Mouse (Mus musculus) cerebellum, postnatal 36 days (tissue): ENCODE measurements around the gene Mxra7.
A peak's percentile ranks its signal among the peaks of the same experiment; 100 is the strongest.
"Not testable (repeated sequence)": the region's sequence is repeated elsewhere in the genome, so short reads cannot be mapped to it uniquely, and the experiment has no call there.

ENCODE experiments used
- DNase-seq, 2 experiments: peaks; one replicate each; pipeline ENCODE4 v3.0.0; 2021 to 2022; ENCODE audit warnings: mixed read lengths in 2 of 2

Gene Mxra7

DNA sequence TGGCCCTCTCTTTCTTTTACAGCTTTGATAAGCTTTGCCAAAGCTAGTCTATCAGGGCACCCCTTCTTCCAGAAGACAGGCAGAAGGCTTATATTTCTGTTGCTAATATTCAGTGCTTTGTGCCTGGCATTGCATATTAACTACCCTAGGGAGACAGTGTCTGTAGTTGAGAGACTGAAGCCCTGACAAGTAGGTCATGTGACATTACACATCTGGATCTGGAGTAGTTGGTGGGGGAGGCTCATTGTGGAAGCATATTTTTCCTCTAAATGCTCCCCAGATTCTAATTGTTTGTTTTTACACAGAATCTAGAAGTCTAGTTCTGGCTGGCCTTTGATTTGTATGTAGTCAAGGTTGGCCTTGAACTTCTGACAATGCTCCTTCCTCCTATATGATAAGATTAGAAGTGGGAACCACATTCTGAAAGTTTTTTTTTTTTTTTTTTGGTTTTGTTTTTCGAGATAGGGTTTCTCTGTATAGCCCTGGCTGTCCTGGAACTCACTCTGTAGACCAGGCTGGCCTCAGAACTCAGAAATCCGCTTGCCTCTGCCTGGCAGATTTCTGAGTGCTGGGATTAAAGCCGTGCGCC, 18.8 kb upstream of the Mxra7 start:
- DNase-seq = no peak

DNA sequence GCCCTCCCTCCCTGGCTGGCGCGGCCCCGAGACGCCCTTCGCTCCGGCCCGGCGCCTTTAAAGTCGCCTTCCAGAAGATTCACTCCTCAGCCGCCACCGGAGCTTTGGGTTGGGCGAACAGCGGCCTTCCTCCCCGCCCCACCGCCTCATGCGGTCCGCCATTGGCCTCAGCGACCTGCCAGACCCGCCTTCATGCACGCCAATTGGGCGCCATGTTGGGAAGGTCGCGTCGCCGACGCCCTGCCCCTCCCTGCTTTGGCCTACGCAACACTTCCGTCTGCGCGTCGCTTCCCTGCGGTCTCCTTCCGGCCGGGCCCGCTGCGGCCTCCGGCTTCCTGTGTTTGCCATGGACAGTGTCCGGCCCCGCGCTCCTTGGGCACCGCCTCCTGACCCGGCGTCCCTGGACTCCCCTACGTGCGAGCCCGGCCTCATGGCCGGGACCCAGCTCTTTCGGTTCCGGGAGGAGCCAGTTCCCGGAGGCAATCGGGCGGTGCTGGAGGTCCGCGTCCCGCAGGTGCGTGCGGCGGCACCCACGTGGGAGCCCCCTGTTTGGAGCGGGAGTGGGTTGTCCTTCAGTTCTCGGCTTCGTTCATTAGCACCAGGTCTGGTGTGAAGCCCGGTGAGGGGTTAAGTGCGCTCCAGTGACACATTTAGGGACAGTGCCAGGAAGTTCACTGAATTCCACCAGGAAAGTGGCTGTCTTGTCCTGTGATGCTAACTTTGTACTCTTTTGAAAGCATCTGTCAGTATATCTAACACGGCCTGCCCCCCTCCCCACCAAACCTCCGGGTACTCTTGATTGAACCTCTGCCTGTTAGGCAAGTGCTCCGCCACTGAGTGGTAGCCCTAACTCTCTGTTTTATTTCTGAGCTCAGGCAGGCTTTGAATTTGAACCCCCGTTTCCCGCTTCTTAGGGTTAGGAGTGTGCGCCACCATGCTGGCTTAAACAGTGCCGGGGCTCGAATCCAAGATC, 15.7 kb upstream of the Mxra7 start, which contains the start of the genes Mettl23 and Jmjd6:
TSS of gene Mettl23 (plus strand) at position 18 of the 973 bp plus-strand sequence.
TSS of gene Jmjd6 (minus strand) at position 189 of the 973 bp plus-strand sequence.
- peak; percentile 96 to 98 for DNase-seq

DNA sequence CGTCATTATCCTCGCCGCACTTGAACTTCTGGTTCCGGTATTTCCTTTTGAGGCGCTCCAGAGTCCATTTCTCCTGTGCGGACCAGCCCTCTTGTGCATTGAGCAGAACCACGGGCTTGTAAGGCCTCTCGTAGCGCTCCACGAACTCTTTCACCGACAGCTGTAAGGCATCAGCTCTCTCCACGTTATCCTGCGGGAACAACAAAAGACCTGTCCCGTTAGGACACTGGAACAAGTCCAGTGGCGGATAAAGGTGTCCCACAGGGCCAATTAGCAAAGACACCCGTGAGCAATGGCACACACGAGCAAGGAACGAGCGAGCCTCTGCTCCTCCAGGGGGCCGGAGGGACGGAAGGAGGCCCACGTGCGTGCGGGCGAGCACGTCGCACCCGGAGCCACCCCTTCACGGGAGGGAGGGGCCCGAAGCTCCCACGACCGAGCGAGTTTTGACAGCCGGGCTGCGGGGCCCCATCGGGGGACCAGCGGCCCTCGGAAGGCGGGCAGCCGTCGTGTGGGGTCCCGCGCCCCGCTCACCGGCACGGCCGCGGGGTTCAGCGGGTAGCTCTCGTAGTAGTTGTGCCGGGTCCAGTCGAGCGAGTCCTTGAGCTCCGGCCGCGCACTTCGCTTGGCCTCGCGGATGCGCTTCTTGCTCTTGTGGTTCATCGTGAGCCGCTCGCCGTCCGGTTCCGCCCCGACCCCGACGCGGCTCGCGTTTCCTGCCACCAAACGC, 14.8 kb upstream of the Mxra7 start:
- DNase-seq = peak; percentile 68 to 73

DNA sequence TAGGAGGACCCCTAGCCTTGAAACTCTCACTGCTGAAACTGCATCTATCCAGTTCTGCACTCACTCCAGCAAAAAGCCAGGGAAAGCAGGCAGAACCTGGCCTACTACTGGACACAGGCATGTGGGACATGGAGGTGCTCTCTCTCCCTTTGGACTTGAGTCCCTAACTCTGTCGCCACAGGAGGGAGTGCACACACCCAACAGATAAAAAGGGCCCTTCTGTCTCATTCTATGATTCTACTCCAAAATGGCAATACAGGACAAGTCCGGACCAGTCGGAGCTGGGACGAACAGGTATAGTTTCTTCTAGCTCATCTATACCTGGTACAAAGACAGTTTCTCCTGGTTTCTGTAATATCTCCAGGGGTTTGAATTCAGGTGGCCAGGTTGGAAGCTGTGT, 12.9 kb upstream of the Mxra7 start:
- no peak for DNase-seq

DNA sequence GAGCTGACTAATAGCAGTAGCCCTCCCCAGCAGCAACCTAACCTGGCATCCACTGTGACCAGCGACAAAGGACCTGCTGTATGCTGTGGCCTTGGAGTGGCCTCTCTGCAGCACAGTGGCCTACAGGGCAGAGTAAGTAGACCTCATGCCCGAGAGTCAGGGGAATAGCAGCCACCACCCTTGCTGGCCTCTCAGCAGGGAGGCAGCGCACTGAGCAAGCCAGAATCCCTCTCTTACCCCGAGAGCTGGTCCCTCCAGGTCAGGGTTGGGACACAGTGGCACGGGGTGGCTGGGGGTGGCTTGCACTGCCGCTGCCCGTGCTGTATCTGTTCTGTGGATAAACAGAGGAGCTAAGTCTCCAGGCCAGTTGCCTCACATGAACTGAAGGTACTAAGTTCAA, 11.8 kb upstream of the Mxra7 start:
- DNase-seq = no peak

DNA sequence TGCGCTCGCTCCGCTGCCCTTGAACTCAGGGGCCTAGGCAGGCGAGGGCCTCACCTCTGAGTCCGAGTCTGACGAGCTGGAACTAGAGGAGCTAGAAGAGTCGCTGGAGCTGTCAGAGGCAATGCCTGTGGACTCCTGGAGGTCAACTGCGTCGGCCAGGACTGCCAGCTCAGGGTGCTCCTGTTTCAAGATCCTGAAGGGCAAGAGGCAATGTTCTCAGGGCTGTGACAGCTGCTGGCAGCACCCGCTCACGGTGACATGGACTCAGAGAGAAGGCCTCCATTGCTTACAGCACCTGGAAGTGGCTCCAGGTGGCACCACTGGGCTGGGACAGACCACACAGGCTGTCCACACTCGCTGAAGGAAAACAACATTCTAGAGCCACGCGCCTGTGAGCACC, 11.1 kb upstream of the Mxra7 start:
- DNase-seq = no peak

DNA sequence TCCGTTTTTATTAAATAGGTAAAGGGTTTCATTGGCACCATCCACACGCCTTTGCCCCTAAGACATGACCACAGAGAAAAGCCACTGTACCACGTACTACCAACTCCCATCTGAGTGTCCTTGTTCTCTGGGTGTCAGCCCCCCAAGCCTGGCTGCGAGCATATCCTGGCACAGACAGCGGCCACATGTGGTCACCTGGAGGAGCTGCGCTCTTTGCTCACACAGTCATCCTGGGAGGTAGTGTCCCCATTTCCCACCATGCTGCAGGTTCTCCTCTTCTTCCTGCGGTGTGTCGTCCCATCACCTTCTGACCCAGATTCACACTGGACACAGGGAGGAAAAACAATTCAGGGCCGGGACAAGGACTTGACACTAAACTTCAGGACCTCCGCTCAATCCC, 9.6 kb upstream of the Mxra7 start:
- DNase-seq = no peak

DNA sequence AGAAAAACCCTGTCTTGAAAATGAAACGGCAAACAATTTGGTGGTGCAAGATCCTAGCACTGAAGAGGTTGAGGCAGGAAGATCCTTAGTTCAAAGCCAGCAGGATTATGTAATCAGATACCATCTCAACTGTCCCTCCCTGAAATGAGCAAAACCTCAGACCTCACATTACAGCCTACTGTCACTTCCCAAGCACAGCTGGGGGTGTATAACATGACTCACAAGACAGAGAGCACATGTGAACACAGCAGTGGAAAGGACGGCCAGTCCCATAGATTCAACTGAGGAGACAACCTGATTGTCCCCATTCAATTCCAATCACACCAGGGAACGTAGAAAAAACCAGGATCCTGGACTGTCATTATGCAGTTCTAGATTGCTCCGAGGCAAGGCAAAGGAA, 8.4 kb upstream of the Mxra7 start:
- DNase-seq = no peak

DNA sequence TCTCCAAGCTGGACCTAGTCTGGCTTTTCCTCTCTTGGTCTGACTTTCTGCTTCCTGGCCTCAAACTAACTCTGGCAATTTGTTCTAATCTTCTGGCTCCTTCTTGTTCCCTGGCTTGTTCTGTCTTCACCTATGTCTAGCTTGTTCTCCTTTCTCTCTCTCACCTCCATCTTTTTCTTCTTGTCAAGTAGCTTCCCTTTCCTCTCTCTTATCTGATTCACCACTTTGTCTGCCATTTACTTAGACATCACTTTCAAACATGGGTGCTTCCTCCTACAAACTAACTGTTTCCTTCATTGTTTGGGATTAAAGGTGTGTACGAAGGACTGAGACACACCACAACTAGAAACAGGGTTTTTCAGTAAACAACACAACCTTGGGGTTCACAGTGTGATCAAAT, 7.1 kb upstream of the Mxra7 start:
- DNase-seq = no peak

DNA sequence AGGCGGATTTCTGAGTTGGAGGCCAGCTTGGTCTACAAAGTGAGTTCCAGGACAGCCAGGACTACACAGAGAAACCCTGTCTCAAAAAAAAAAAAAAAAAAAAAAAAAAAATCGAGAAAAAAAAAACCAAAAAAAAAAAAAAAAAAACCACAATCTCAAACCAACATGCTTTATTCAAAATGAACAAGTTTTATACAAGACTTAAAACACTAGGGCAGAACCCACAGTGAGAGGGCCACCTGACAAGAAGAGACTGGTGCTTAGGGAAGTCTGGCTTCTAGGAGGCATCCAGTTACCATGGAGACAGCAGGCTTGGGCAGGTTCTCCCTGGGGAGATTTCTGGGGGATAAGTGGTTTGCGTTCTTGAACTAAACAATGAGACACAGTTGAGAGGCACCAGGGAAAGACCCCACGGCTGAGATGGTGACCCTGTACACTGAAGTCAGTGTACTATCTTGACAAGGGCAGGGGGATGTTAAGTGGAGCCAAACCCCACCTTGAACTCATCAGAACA, 4.4 kb upstream of the Mxra7 start:
- DNase-seq = no peak

DNA sequence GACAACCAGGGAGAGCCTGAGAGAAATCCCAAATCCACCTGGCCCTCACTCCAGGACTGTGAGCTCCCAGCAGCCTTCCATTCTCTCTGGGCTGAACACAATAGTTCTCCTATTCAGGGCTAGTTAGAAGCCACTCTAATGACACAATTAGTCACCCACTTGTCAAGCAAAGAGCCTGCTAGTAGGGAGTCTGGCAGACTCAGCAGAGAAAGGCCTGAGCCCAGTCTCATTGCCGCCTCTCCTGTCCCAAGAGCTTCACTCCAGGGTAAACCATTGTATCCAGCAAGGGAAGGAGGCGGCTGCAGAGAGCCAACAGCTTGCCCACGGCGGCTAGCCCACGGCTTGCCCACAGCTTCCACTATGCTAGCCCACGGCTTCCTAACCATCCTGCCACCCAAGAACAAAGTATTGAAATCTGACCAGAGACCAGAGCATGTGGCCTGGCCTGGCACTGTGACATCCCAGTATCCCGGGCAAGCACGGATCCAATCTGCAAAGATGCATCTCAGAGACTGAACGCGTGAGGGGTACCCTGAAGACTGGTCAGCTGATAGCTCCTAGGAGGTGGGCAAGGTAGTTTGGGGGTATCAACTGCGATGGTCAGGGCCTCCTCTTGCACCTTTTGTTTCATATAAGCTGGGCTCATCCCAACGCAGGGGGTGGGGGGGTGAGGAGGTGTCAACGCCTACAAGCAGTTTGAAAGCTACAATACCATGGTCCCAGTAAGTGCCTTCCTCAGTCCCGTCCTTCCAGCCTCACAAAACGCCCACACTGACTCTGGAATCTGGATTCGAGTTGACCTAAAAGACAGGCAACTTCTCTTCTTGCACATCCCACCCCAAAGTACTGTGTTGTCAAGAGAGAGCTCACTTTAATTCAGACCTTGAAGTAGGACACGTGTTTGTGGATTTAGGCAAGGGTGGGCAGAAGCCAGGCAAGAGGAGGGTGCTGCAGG, 1.0 kb downstream of the Mxra7 start:
- no peak for DNase-seq

DNA sequence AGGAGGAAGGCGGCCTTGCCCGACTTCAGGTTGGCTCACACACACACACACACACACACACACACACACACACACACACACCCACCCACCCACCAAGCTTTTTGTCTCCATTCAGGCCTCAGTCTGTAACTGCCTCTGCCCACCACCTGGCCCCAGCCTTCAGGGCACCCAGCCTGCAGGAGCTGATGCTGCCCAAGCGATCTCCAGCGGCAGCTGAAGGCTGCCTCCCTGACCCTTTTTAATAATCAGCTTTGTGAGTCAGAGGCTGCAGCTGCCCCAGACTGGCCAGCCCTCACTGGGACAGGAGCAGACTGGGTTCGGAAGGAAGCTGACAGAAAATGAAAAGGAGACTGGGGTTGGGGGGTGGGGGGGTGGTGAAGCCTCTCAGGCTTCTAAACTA, 2.6 kb downstream of the Mxra7 start:
- no peak for DNase-seq

DNA sequence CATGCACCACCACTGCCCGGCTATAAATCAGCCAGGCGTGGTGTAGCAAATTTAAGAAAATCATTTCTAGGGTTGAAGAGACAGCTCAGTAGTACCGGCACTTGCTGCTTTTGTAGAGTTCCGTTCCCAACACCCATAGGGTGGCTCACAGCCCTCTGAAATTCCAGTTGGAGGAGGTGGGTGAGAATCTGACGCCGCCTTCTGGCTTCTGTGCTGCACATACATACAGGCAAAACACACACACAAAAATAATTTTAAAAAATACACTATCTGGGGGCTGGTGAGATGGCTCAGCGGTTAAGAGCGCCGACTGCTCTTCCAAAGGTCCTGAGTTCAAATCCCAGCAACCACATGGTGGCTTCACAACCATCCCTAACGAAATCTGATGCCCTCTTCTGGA, 4.0 kb downstream of the Mxra7 start:
- not testable (repeated sequence) for DNase-seq

DNA sequence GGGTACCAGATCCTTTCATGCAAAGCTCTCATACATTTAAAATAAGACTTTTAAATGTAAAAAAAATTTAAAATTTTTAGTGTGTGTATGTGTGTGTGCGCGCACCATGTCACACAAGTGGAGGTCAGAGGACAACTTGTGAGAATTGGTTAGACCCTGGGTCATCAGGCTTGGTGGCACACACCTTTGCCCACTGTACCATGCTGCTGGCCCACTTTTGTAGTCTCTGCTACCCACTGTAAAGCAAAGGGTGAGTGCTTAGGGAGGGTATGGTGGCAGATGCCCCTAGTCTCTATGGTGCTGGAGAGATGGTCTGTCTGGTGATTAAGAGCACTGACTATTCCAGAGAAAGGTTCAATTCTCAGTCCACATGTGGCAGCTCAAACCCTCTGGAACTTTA, 4.6 kb downstream of the Mxra7 start:
- DNase-seq = no peak

DNA sequence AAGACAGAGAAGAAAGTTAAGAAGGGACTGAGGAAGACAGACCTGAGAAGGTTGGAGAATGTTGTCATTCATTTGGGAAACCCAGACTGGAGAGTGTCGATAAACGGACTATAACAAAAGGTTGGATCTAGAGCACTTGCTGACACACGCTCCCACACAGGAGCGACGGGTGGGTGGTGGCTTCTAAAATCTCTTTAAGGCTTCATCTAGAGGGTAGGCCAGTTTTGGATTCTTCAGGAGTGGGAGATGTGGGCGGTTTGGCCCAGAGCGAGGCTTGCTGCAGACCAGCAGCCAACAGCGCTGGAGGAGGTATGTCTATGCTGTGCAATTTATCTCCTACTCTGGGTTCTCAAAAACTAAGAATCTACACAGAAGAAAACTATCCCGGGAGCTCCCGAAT, 5.2 kb downstream of the Mxra7 start:
- no peak for DNase-seq

DNA sequence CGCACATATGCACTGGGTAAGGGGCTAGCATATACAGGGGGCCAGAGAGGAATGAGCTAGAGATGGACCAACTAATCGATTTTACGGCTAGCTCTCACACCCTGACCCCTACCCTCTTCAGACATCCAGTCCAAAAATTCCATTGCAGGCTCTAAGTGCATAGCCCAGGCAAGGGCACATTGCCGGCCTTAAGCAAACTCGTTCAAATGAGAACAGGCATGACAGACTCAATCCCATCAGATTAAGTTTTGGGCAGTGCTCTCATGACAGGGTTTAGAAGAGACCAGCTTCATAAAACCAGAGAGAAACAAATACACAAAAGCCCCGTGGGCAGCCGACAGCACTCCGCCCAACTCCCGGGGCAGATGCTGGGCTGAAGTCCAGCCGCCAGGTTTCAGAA, 5.6 kb downstream of the Mxra7 start:
- no peak for DNase-seq

DNA sequence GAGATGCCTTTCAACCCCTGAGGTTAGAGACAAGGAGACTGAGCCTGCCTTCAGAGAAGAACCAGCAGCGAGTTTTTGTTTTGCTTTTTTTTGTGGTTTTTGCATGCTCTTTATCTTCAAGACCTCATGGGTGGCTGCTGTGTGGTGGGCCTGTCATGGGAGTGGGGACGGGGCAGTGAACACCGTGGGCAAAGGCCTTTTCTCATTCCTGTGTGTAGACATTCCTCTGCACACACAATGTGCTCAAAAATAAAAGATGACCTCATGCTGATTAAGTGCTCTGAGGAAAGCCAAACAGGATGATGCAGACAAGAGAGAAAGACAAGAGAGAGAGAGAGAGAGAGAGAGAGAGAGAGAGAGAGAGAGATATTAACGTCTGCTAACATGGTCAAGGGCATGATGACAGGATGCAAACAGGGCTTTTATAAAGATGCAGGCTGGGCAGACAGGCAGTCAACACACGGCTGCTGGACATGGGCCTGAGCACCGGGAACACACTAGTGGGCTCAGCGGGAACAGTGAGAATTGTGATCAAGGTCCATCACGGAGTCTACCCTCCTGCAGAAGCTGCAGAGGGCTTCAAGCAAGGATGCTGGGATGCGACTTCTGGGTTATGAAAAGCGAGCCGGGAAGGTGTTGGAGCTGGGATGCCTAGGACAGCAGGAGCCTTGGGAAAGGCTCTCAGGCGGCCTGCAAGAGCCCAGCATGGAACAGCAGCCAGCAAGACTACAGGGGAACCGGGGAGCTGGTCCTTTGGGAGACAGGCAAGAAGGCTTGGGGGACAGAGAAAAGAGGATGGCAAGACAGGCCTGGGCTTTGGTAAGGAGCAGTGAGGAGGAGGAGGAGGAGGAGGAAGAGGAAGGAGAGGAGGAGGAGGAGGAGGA, 6.5 kb downstream of the Mxra7 start:
- DNase-seq = no peak

DNA sequence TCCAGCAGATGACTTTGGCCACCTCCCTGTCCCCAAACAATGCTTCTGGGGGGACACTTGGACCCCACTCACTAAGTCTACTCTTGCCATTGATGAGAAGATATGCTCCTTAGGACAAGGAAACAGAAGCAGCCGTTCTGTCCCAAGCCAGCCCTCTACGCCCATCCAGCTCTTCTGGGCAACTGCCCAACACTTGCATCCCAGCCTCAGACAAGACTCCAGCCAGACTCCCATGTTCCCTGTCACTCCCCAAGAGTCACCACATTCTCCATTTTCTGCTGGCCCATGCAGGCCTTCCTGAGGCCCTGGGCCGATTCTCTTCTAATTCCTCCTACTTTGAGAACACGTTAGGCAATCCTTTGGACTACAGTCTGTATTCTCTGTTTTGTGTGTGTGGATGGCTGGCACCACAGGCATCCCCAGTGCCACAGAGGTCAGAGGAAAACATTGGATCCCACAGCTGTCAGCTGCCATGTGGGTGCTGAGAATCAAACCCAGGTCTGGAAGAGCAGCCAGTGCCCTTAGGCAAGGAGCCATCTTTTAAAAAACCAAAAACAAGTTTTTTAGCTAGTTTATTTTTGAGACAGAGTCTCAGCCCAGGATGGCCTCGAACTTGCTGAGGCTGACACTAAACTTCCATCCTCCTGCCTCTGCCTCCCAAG, 7.8 kb downstream of the Mxra7 start:
- no peak for DNase-seq

DNA sequence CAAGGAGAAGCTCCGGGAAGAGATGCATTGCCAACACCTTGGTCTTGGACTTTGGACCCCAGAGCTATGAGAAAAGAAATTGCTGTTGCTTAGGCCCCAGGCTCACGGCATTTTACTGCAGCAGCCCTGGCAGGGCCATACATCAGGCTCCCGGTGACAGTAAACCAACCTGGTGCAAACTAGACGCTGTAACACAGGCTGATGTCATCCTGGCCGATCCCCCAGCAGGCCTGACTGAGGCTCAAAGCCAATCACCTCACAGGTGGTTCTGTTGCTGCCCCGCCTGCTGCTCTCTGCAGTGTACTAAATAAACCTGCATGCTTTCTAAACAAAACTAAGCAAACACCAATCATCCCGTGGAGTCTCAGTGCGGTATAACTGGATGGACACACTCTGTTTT, 9.1 kb downstream of the Mxra7 start:
- peak; percentile 45 to 60 for DNase-seq

DNA sequence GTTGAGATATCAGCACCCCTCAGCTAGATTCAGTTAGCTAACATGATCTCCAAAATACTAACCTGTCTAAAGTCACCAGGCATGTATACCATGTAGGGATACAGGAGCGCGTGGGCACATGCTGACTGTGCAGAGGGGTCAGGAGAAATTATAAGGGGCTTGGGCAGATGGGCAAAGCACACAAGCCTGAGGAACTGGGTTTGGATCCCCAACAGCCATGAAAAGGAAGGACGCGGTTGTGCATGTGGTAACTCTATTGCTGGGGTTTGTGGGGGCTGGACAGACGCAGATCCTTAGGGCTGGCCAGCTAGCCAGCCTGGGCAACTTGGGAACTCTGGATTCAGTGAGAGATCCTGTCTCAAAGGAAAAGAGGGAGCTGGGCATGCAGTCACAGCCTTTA, 10.3 kb downstream of the Mxra7 start:
- no peak for DNase-seq

DNA sequence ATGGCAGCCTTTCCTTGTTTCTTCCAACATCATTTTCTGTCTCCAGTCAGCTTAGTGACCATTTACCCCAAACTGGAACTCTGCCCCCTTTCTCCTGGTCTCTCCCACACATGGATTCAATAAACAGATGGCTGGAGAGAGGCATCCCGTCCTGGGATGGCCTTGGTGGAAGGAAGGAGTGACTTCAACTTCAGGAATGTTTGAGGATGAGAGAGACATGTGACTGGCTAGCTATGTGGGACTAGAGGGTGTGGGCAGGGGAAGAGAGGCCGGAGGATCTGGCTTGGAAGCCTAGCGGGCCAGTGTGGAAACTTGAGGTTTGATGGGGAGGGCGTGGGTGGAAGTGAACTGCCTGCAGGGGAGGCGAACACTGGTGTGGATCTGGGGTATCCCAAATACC, 11.1 kb downstream of the Mxra7 start:
- DNase-seq = no peak
